Mouse (Mus musculus) B cell, adult 67 days (primary cell): ENCODE data around the gene Sgta. TPM values are rescaled to one million over a fixed set of nuclear protein-coding genes. Genes with fewer than 3 reads are reported as not detected.

ENCODE experiments used
- total RNA-seq, 2 experiments: library from RNA; stranded (reverse); gene quantifications; 4 replicates each; pipeline ENCODE4 v1.2.4; 2023

The Sgta gene
- total RNA-seq = 10 to 100 TPM; 57.0 to 65.1 TPM

DNA sequence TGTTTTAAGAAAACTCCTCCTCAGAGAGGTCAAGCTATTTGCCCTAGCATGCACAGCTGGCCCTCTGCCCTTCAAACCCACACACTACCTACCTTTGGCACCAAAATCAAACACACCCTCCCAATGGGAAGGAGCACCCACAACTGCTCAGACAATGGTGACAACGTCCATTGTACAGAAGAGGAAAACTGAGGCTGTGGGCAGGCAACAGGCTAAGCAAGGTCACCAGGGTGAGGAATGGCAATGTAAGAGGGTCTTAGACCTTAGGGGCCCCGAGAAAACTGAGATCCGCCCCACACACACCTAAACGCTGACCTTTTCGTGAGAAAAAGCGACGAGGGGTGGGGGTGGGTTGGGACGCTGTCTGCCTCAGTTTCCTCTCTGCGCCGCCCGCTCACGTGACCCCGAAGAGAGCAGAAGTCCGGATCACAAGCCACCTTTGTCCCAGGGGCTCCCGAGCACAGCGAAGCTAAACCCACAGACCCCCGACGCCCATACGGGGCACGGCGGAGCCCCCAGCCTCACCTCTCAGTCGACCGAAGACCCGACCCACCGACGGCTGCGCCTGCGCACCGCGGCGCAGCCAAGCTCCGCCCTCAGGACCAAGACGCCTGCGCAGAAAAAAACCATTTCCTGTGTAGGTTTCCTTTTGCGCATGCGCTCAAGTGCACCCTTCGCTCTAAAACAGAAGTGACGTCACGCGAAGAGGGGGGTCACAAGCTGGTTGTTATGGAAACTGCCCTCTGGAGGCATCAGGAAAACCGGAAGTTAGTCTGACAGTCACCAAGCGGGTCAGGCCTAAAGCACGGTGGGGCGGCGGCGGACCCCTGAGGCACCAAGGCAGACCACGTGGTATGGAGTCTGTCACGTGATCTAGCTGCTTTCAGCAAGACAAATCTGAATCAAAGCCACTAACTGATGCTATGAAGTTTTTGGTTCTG, at the start of gene Sgta:
Sgta (minus strand) TSS at position 579 of the 941 bp plus-strand sequence.

GRCm38 (mm10) chr10:81105565-81106112, 45.7 kb upstream of the Sgta start, which contains the start of gene Map2k2:
Map2k2 (plus strand) TSS chr10:81105915.

GRCm38 (mm10) chr10:81069836-81070235, 9.9 kb upstream of the Sgta start, which contains the start of gene Thop1:
Thop1 (plus strand) TSS chr10:81070035.

DNA sequence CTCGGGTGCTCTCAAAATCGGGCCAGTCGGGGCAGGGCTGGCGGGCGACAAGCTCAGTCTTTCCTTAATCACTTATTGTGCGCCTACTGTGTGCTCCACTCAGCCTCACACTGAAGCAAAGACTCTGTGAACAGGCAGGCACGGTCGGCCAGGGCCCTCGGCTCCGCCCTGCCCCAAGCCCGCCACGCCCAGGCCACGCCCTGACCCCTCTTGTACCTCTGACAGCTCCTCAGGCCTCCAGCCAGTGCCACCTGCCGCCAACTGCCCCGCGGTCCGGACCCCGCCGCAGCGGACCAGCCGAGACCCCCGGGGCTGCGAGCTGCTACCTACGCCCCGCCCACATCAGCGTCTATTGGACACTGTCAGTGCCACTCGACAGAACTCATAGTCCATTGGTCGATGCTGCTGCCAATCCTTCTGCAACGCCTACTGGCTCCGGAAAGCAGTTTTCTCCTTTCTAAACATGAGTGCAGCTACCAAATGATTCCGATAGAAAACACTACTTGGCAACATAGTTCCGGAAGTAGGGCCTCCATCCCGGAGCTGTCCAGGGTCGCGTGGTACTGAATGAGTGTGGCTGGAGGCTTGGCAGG, 22.9 kb downstream of the Sgta start, which contains the start of gene Slc39a3:
Slc39a3 (minus strand) TSS at position 439 of the 593 bp plus-strand sequence.

GRCm38 (mm10) chr10:81025639-81026275, 34.2 kb downstream of the Sgta start, which contains the start of gene Diras1:
Diras1 (minus strand) TSS chr10:81025662.

GRCm38 (mm10) chr10:81014393-81015384, 45.3 kb downstream of the Sgta start, which contains the start of gene Gng7:
Gng7 (minus strand) TSS chr10:81014945.

Other genes with a start within 250 kb of the Sgta start
- gene Jsrp1, start 246.7 kb downstream of the Sgta start, total RNA-seq = not detected
- 100 to 1,000 TPM; 496 to 510 TPM for gene Oaz1, start 233.5 kb downstream of the Sgta start, total RNA-seq
- not detected for gene Lingo3, start 216.1 kb downstream of the Sgta start, total RNA-seq
- 10 to 100 TPM; 31.9 to 37.1 TPM for gene Lsm7, start 205.0 kb downstream of the Sgta start, total RNA-seq
- gene Sppl2b, start 204.9 kb downstream of the Sgta start, total RNA-seq = 10 to 100 TPM; 33.2 to 34.7 TPM
- not detected for gene Tmprss9, start 188.3 kb downstream of the Sgta start, total RNA-seq
- gene Timm13, start 159.2 kb downstream of the Sgta start, total RNA-seq = 10 to 100 TPM; 57.8 to 77.8 TPM
- gene Lmnb2, start 141.9 kb downstream of the Sgta start, total RNA-seq = 10 to 100 TPM; 14.6 to 16.0 TPM
- 10 to 100 TPM; 32.5 to 39.0 TPM for gene Gadd45b, start 130.1 kb downstream of the Sgta start, total RNA-seq
- gene Gng7, start 45.2 kb downstream of the Sgta start, total RNA-seq = under 1 TPM; 0.21 to 0.41 TPM
- not detected for gene Diras1, start 34.5 kb downstream of the Sgta start, total RNA-seq
- 10 to 100 TPM; 15.6 to 18.9 TPM for gene Slc39a3, start 22.8 kb downstream of the Sgta start, total RNA-seq
- gene Thop1, start 9.9 kb upstream of the Sgta start, total RNA-seq = 10 to 100 TPM; 11.9 to 15.9 TPM
- not detected for gene Creb3l3, start 38.7 kb upstream of the Sgta start, total RNA-seq
- gene Map2k2, start 45.7 kb upstream of the Sgta start, total RNA-seq = 100 to 1,000 TPM; 159 to 177 TPM
- gene Zbtb7a, start 75.0 kb upstream of the Sgta start, total RNA-seq = 100 to 1,000 TPM in 1 of 2 experiments, 10 to 100 TPM in 1; 97.7 to 106 TPM
- gene Pias4, start 107.7 kb upstream of the Sgta start, total RNA-seq = 10 to 100 TPM; 70.9 to 76.2 TPM
- gene Eef2, start 116.5 kb upstream of the Sgta start, total RNA-seq = 1,000 to 10,000 TPM; 1,844 to 1,917 TPM
- 10 to 100 TPM; 79.5 to 87.1 TPM for gene Dapk3, start 122.8 kb upstream of the Sgta start, total RNA-seq
- gene 4930442H23Rik, start 123.7 kb upstream of the Sgta start, total RNA-seq = not detected
- not detected for gene Nmrk2, start 141.9 kb upstream of the Sgta start, total RNA-seq
- not detected for gene Atcay, start 170.7 kb upstream of the Sgta start, total RNA-seq
- 1 to 10 TPM; 3.4 to 4.6 TPM for gene Zfr2, start 173.0 kb upstream of the Sgta start, total RNA-seq
- gene Matk, start 192.8 kb upstream of the Sgta start, total RNA-seq = 10 to 100 TPM; 24.5 to 29.5 TPM
- 100 to 1,000 TPM; 106 to 112 TPM for gene Mrpl54, start 206.8 kb upstream of the Sgta start, total RNA-seq
- gene Apba3, start 206.8 kb upstream of the Sgta start, total RNA-seq = 10 to 100 TPM; 32.7 to 50.4 TPM
- gene Tjp3, start 231.4 kb upstream of the Sgta start, total RNA-seq = 10 to 100 TPM; 14.0 to 18.9 TPM
- 100 to 1,000 TPM; 130 to 154 TPM for gene Pip5k1c, start 232.8 kb upstream of the Sgta start, total RNA-seq